Mouse (Mus musculus): ENCODE results near the gene Ceacam19.

DNA sequence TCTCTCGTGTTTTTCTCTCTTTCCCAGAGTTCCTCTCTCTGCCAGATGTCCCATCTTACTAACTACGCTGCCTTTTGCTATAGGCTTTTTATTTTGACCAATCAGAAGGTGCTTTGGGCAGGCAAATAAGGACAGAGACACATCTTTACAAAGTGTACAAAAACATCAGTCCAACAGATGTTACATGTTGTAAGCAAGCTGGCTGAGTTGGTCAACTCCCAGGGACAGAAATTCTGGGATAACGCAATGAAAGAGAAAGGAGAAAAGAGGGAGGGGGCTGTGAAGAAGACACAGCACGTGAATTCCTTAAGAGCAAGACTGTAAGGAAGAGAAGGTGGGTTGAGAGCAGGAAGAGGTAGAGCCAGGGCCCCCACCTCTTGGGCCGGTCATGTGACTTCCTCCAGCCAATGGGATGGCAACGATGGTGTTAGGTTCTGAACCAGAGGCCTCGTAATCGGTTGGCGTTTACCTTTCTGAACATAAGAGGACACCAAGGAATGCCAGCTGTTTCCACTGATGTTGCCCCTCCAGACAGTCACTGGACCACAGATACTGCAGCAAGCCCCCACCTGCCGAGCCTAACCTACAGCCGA, 49.6 kb upstream of the Ceacam19 start:
- TF ChIP-seq CTCF (IDR thresholded peaks at IDR 0.05; ENCODE audit: extremely low read depth, insufficient read length, insufficient replicate concordance, low read depth, low read length) (no peak), POLR2A (IDR thresholded peaks at IDR 0.05; ENCODE audit: low read depth, low read length) (no peak)
